Mouse (Mus musculus) c-Kit-negative CD71-positive TER-119-positive erythroid progenitor cells, embryonic 14.5 days (primary cell): ENCODE measurements around the gene Mlh1.

Source experiments
- DNase-seq: peaks from one replicate; pipeline ENCODE4 v3.0.0-alpha.2; 2013; ENCODE audit warnings: low read depth, low spot score

Gene Mlh1

GRCm38 (mm10) chr9:111213501-111213900 lies 58.1 kb downstream of the Mlh1 start:
- no peak for DNase-seq

GRCm38 (mm10) chr9:111211122-111212041 lies 60.2 kb downstream of the Mlh1 start:
- no peak for DNase-seq

GRCm38 (mm10) chr9:111210412-111210811 lies 61.2 kb downstream of the Mlh1 start:
- DNase-seq, result no peak

GRCm38 (mm10) chr9:111209158-111209699 lies 62.4 kb downstream of the Mlh1 start:
- DNase-seq, result no peak

- DNase-seq, result no peak
Observed at GRCm38 (mm10) chr9:111208185-111208584, 63.4 kb downstream of the Mlh1 start.

- DNase-seq, result no peak
Observed at GRCm38 (mm10) chr9:111207683-111208082, 63.9 kb downstream of the Mlh1 start.

GRCm38 (mm10) chr9:111204601-111205375 lies 66.8 kb downstream of the Mlh1 start:
- DNase-seq, result no peak

GRCm38 (mm10) chr9:111200208-111200607 lies 71.4 kb downstream of the Mlh1 start:
- DNase-seq, result no peak

GRCm38 (mm10) chr9:111198332-111198731 lies 73.3 kb downstream of the Mlh1 start:
- DNase-seq, result no peak

GRCm38 (mm10) chr9:111197712-111198111 lies 73.9 kb downstream of the Mlh1 start:
- DNase-seq, result no peak

- no peak for DNase-seq
Observed at GRCm38 (mm10) chr9:111197116-111197515, 74.5 kb downstream of the Mlh1 start.

GRCm38 (mm10) chr9:111193211-111193610 lies 78.4 kb downstream of the Mlh1 start:
- DNase-seq, result no peak

- DNase-seq, result no peak
Observed at GRCm38 (mm10) chr9:111188731-111189130, 82.9 kb downstream of the Mlh1 start.

- DNase-seq, result no peak
Observed at GRCm38 (mm10) chr9:111186861-111187260, 84.7 kb downstream of the Mlh1 start.

- no peak for DNase-seq
Observed at GRCm38 (mm10) chr9:111184929-111185328, 86.7 kb downstream of the Mlh1 start.

GRCm38 (mm10) chr9:111182176-111182575 lies 89.4 kb downstream of the Mlh1 start:
- DNase-seq, result no peak

GRCm38 (mm10) chr9:111178971-111179370 lies 92.6 kb downstream of the Mlh1 start:
- no peak for DNase-seq
